Mouse (Mus musculus) midbrain, embryonic 13.5 days (tissue): ENCODE results near the gene Nptxr. TPM values are rescaled to one million over a fixed set of nuclear protein-coding genes. Genes with fewer than 3 reads are reported as not detected.

Experiments
- ATAC-seq: fragments of 200-750 bp; cut with Nextera tagmentation; 2 replicates; pipeline ENCODE4 v1.8.0; 2017; ENCODE audit warnings: mild to moderate bottlenecking, moderate TSS enrichment, moderate library complexity
- H3K27ac ChIP-seq: fragments of 300-500 bp; sonication (generic); 2 replicates; pipeline ENCODE4 v1.5.1; 2015; ENCODE audit warnings: inconsistent platforms, mild to moderate bottlenecking, moderate library complexity
- H3K27me3 ChIP-seq: fragments of 300-500 bp; sonication (generic); 2 replicates; pipeline ENCODE4 v1.6.1; 2015; ENCODE audit warnings: mild to moderate bottlenecking, inconsistent platforms
- H3K36me3 ChIP-seq: fragments of 300-500 bp; sonication (generic); 2 replicates; pipeline ENCODE4 v1.6.1; 2015; ENCODE audit warnings: mild to moderate bottlenecking, inconsistent platforms
- H3K4me1 ChIP-seq: fragments of 300-500 bp; sonication (generic); replicated peaks from 2 replicates; pipeline ENCODE4 v1.6.1; 2015; ENCODE audit warnings: inconsistent platforms
- H3K4me2 ChIP-seq: fragments of 300-500 bp; sonication (generic); replicated peaks from 2 replicates; pipeline ENCODE4 v1.6.1; 2015; ENCODE audit warnings: moderate library complexity, mild to moderate bottlenecking, inconsistent platforms
- H3K4me3 ChIP-seq: fragments of 300-500 bp; sonication (generic); replicated peaks from 2 replicates; pipeline ENCODE4 v1.5.1; 2015; ENCODE audit warnings: mild to moderate bottlenecking, inconsistent platforms
- H3K9ac ChIP-seq: fragments of 300-500 bp; sonication (generic); replicated peaks from 2 replicates; pipeline ENCODE4 v1.6.1; 2015; ENCODE audit warnings: mild to moderate bottlenecking, inconsistent platforms
- H3K9me3 ChIP-seq: fragments of 300-500 bp; sonication (generic); 2 replicates; pipeline ENCODE4 v1.6.1; 2016; ENCODE audit warnings: mild to moderate bottlenecking, inconsistent platforms
- WGBS: fragments of 180-500 bp; shearing (Covaris S2); methylation state at CpG from one replicate; pipeline ENCODE4 v1.1.7; 2015; 5-methylcytosine and 5-hydroxymethylcytosine counted together
- polyA plus RNA-seq: library from polyadenylated mRNA; unstranded; fragments of >200 nt; fragmentation: Nextera tagmentation; extraction: Ambion mirVana; gene quantifications from 2 replicates; pipeline ENCODE4 v1.2.1, GENCODE M21; 2015

The Nptxr gene
- polyA plus RNA-seq, 1 experiment from 2014 or later: 18.1 TPM

DNA sequence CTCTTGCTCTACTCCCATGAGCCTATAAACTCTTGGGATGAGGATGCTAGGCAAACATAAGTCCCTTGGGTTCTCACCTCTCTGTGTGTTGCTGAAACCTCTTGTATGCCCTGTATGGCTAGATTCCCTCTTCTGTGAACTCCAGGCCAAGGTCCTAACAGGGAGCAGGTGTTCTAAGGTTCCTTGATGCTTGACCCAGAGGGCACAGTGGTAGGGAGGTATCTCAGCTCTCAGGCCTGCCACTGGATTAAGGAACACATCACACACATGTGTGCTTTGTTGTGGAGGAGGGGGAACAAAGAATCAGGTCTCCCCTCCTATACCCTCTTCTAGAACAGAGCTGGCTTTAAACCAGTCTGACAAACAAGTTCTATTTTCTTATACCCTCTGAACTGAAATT lies 26.8 kb downstream of the Nptxr start, which contains the start of gene Dnal4:
Gene Dnal4 (minus strand): TSS at position 101 of the 400 bp plus-strand sequence.
- no peaks in the 10 kb centered on the region for H3K9me3 ChIP-seq
- no peaks in the 10 kb centered on the region for H3K36me3 ChIP-seq
- peaks cover 22% of the 10 kb centered on the region for H3K4me1 ChIP-seq
- no peak within 1 kb of the TSS for H3K27ac ChIP-seq
- no peak within 1 kb of the TSS for H3K4me3 ChIP-seq
- H3K4me2 ChIP-seq: no peak within 1 kb of the TSS
- ATAC-seq: no peak
- no peak within 1 kb of the TSS for H3K9ac ChIP-seq
- H3K27me3 ChIP-seq: no peaks in the 10 kb centered on the region; the same call in 1 of the 2 replicates

DNA sequence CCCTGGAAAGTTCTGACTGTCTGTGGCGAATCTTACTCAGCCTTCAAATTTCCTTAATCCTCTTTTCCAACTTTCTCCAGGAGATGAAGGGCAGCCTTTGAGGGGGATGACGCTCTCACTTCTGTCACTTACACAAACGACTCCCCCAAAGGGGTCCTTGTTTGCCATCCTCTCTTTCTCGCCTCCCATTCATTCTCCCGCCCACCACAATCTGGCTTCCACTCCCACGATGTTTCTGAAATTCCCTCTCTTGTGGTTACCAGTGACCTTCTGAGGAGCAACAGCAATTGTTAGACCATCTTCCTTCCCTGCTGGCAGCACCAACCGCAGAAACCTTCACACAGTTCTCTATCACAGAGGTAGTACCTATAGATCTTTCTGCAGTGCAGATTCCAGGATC lies 28.9 kb downstream of the Nptxr start:
- no peaks in the 10 kb centered on the region; the same call in 1 of the 2 replicates for H3K27me3 ChIP-seq
- ATAC-seq: no peak
- 59% methylated on average over 7 of the region's 7 CpGs for WGBS
- H3K36me3 ChIP-seq: no peaks in the 10 kb centered on the region; the same call in 1 of the 2 replicates
- H3K9me3 ChIP-seq: no peaks in the 10 kb centered on the region
- no peak overlapping the region for H3K4me3 ChIP-seq
- H3K4me1 ChIP-seq: peaks cover 37% of the 10 kb centered on the region
- H3K4me2 ChIP-seq: peak overlapping the region; percentile 59; the same call in 1 of the 2 replicates
- H3K9ac ChIP-seq: no peak overlapping the region; the same call in 1 of the 2 replicates
- H3K27ac ChIP-seq: no peak overlapping the region

- H3K4me2 ChIP-seq: peak overlapping the region; percentile 91
Measured at GRCm38 (mm10) chr15:79774117-79775027, 30.2 kb downstream of the Nptxr start.

DNA sequence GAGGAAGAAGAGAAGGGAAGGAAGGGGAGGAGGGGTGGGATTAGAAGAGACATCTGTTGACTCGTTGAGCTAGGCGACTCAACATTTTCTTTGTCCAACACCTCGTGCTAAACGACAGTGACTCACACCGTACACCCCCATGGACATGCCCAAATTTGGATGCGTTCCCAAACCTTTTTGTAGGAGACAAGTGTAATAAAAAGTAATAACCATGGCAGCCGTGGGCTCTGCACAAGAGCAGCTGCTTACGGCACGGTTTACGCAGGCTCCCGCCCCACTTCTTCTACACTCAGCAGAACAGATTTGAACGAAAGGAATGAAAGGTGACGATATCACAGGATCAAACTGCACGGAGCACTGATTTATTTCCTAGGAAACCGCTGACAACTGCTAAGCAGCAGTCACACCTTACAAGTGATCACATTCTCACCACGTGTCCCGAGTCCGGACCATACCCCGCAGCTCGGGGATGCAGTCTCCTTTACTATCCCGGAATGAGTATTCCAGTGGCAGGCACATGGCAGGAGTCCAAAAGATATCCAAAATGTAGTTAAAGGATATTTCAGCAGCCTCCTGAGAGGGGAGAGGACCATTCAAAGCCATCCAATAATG lies 33.8 kb downstream of the Nptxr start:
- Histone ChIP-seq H3K27ac (no peak overlapping the region), H3K4me2 (no peak overlapping the region), H3K9ac (0 out of 2 replicates have a peak overlapping the region, but pooled peaks have one; percentile 39), H3K4me3 (no peak overlapping the region), H3K4me1 (peaks cover 46% of the 10 kb centered on the region), H3K27me3 (no peaks in the 10 kb centered on the region), H3K9me3 (no peaks in the 10 kb centered on the region), H3K36me3 (no peaks in the 10 kb centered on the region; the same call in 1 of the 2 replicates)
- WGBS: 74% methylated on average over 21 of the region's 21 CpGs
- ATAC-seq: no peak

More at GRCm38 (mm10) chr15:79774117-79775027, 30.2 kb downstream of the Nptxr start:
- H3K27me3 ChIP-seq: no peaks in the 10 kb centered on the region; the same call in 1 of the 2 replicates
- peak; percentile 99 for ATAC-seq
- peak overlapping the region; percentile 88 for H3K4me3 ChIP-seq
- H3K36me3 ChIP-seq: no peaks in the 10 kb centered on the region; the same call in 1 of the 2 replicates
- H3K9ac ChIP-seq: peak overlapping the region; percentile 85
- H3K9me3 ChIP-seq: no peaks in the 10 kb centered on the region
- H3K4me1 ChIP-seq: peaks cover 42% of the 10 kb centered on the region
- WGBS: 1% methylated on average over 43 of the region's 50 CpGs
- peak overlapping the region; percentile 74 for H3K27ac ChIP-seq

DNA sequence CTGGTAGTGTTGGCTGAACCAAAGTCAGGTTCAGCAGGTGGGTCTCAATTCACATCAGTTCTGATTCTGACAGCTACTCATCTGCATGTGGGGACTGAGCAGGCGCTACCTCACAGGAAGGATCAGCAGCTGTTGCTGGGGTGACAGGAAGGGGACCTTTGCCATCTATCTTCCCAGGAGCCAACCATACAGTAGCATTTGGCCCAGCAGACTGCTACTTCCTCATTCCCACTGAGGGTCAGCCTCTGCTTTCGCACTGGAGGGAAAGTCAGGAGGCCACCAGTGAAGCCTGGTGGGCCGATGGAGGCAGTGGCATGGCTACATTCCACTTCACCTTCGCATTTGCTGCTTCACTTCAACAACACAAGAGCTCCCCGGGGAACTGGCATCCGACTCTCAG lies 36.3 kb downstream of the Nptxr start:
- 61% methylated on average over 6 of the region's 6 CpGs for whole genome bisulfite sequencing
- no peak overlapping the region for H3K27ac ChIP-seq
- H3K4me1 ChIP-seq: peaks cover 29% of the 10 kb centered on the region

GRCm38 (mm10) chr15:79767327-79767961 lies 37.1 kb downstream of the Nptxr start:
- Histone ChIP-seq H3K36me3 (peaks cover 29% of the 10 kb centered on the region), H3K4me3 (no peak overlapping the region), H3K27me3 (no peaks in the 10 kb centered on the region), H3K9me3 (no peaks in the 10 kb centered on the region), H3K4me2 (no peak overlapping the region), H3K9ac (no peak overlapping the region), H3K4me1 (peaks cover 22% of the 10 kb centered on the region), H3K27ac (no peak overlapping the region)
- WGBS: 90% methylated on average over 16 of the region's 16 CpGs
- no peak for ATAC-seq

More for the DNA sequence above, 36.3 kb downstream of the Nptxr start:
- Histone ChIP-seq H3K9me3 (no peaks in the 10 kb centered on the region), H3K27me3 (no peaks in the 10 kb centered on the region), H3K9ac (no peak overlapping the region), H3K36me3 (peaks cover 21% of the 10 kb centered on the region), H3K4me3 (no peak overlapping the region), H3K4me2 (no peak overlapping the region)
- no peak for ATAC-seq

DNA sequence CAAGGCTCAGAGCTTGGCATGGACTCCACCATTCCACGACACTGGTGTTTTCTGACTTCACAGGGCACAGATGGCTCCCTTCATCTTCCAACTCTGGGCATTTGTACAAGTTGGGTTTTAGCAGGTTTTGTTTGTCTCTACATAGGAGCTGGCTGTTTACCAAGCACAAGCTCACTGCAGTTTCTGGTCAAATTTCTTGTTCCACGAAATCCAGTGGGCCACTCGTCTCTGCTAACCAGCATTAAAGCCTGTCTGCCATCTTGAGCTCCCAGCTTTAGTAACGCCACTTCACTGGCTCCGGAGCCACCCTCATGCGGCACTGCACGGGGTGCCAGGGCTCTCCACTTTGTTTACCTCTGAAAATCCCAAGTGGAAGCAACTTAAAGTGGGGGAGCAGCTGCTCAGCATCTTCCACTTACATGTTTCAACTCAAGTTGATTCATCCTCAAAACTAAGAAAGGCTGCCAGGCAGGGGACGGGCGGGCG lies 37.9 kb downstream of the Nptxr start:
- Histone ChIP-seq H3K9me3 (no peaks in the 10 kb centered on the region), H3K4me3 (no peak overlapping the region), H3K4me2 (no peak overlapping the region), H3K36me3 (peaks cover 38% of the 10 kb centered on the region), H3K4me1 (peaks cover 18% of the 10 kb centered on the region), H3K9ac (no peak overlapping the region), H3K27ac (no peak overlapping the region), H3K27me3 (no peaks in the 10 kb centered on the region)
- ATAC-seq: no peak
- 91% methylated on average over 10 of the region's 10 CpGs for WGBS

GRCm38 (mm10) chr15:79766168-79766567 lies 38.4 kb downstream of the Nptxr start:
- no peak for ATAC-seq
- Histone ChIP-seq H3K4me2 (no peak overlapping the region), H3K9me3 (no peaks in the 10 kb centered on the region), H3K4me3 (no peak overlapping the region), H3K27me3 (no peaks in the 10 kb centered on the region), H3K9ac (no peak overlapping the region), H3K36me3 (peaks cover 42% of the 10 kb centered on the region), H3K4me1 (peaks cover 15% of the 10 kb centered on the region), H3K27ac (no peak overlapping the region)
- WGBS: 76% methylated on average over 10 of the region's 10 CpGs

DNA sequence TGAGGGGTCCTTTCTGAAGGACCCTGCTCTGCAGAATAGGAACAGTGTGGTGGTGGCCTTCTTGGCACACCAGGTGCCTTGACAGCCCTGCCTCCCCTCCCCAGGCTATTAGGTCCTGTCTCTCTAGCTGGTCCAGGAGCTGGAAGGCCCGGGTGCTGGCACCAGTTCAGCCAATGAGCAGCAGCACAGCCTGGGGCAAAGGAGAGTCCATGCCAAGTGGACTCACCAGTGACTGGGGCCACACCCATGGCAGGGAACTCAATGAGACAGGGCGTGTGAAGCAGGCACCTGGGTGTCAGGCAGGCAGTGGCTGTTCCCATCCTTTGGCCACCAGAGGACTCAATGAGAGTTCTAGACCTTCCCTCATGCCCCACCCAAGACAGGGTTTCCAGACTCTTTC lies 39.2 kb downstream of the Nptxr start:
- no peak for ATAC-seq
- no peak overlapping the region for H3K4me3 ChIP-seq
- WGBS: 85% methylated on average over 2 of the region's 2 CpGs

GRCm38 (mm10) chr15:79764539-79765267 lies 39.9 kb downstream of the Nptxr start:
- H3K4me1 ChIP-seq: 0 out of 2 replicates have a peak, but pooled peaks cover 7% of the 10 kb centered on the region
- 0 out of 2 replicates have a peak overlapping the region, but pooled peaks have one; percentile 28 for H3K9ac ChIP-seq
- H3K36me3 ChIP-seq: peaks cover 50% of the 10 kb centered on the region
- no peak overlapping the region for H3K4me3 ChIP-seq
- no peak for ATAC-seq
- no peaks in the 10 kb centered on the region for H3K27me3 ChIP-seq
- H3K27ac ChIP-seq: no peak overlapping the region
- 87% methylated on average over 11 of the region's 11 CpGs for WGBS
- no peak overlapping the region for H3K4me2 ChIP-seq
- H3K9me3 ChIP-seq: no peaks in the 10 kb centered on the region

More for the DNA sequence above, 39.2 kb downstream of the Nptxr start:
- no peak overlapping the region for H3K9ac ChIP-seq
- H3K27ac ChIP-seq: no peak overlapping the region
- 0 out of 2 replicates have a peak, but pooled peaks cover 8% of the 10 kb centered on the region for H3K4me1 ChIP-seq
- no peaks in the 10 kb centered on the region for H3K9me3 ChIP-seq
- no peak overlapping the region for H3K4me2 ChIP-seq
- H3K27me3 ChIP-seq: no peaks in the 10 kb centered on the region
- peaks cover 50% of the 10 kb centered on the region for H3K36me3 ChIP-seq

DNA sequence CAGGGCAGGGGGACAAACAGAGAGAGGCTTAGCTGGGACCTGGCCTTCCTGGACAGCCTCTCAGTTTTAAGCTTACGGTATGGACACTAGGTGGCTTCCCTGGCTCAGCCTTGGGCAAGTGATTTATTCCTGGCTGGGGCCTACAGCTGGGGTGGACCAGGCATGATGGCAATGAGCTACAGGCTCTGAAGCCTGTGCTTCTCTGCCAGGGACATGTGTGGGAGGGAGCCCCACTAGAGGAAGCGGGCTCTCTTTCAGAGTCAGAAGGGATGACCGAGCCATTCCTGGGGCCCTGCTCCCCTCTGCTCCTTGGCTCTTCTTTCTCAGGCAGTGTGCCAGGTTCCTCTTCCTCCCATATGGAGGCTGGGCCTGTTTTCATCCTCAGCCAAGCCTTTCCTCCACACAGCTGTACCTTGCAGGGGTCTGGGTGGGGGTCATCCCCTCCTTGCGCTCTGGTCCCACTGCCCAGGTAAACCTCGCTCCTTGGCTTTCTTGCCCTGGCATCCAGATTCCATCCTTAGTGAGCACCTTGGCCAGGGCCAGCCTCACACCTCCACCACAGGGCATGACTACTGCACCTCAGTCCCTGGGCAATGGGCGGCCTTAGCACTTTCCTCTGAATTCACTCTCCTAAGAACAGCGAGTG lies 40.8 kb downstream of the Nptxr start:
- ATAC-seq: no peak
- H3K4me3 ChIP-seq: no peak overlapping the region
- H3K4me1 ChIP-seq: 0 out of 2 replicates have a peak, but pooled peaks cover 3% of the 10 kb centered on the region
- no peaks in the 10 kb centered on the region for H3K27me3 ChIP-seq
- H3K27ac ChIP-seq: no peak overlapping the region
- no peak overlapping the region for H3K9ac ChIP-seq
- H3K36me3 ChIP-seq: peaks cover 50% of the 10 kb centered on the region
- H3K4me2 ChIP-seq: no peak overlapping the region
- H3K9me3 ChIP-seq: no peaks in the 10 kb centered on the region
- 92% methylated on average over 7 of the region's 7 CpGs for WGBS
